Mouse (Mus musculus): ENCODE data around the gene Cnbd2.

Gene Cnbd2

DNA sequence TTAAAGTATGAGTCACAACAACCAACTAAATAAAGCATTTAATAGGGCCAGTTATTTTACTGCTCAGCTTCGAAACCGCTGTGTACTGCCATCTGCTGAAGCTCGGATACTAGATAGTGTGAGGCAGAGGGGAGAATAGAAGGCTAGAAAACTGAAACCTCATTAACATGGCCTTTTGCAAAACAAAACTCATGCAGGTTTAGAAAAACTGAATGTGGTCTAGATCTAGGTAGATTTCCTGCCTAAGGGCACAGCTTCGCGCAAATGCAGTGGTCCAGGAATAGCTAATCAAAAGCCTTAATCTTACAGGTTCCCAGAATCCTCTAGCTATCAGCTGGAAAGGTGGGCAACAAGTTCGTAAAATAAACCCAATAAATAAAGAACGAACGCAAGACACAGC lies 658 bp upstream of the Cnbd2 start:
- no peak for DNase-seq (ENCODE audit: low spot score)

- no peak for DNase-seq (ENCODE audit: low spot score)
Observed at GRCm38 (mm10) chr2:156311841-156312291, 233 bp upstream of the Cnbd2 start.

- DNase-seq (ENCODE audit: low spot score): no peak
Observed at GRCm38 (mm10) chr2:156313153-156313552, 1.1 kb downstream of the Cnbd2 start.

- DNase-seq (ENCODE audit: low spot score): no peak
Observed at GRCm38 (mm10) chr2:156314811-156315210, 2.7 kb downstream of the Cnbd2 start.

DNA sequence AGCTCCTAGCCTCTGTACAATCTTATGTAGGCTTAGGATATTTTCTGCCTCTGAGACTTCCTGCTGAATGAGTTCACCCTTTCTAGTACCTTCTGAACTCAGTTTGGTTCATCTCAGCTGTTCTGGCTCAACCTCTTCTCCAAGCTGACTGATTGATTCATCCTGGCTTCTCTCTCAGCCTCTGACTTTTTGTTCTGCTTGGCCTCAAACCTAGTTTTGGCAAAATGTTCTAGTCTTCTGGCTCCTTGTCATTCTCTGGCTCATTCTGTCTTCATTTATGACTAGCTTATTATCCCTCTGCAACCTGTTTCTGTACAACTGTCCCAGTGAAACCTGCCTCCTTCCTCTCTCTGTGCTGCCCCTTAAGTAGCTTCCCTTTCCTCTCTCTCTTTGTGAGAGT lies 6.4 kb downstream of the Cnbd2 start:
- DNase-seq (ENCODE audit: low spot score): no peak

DNA sequence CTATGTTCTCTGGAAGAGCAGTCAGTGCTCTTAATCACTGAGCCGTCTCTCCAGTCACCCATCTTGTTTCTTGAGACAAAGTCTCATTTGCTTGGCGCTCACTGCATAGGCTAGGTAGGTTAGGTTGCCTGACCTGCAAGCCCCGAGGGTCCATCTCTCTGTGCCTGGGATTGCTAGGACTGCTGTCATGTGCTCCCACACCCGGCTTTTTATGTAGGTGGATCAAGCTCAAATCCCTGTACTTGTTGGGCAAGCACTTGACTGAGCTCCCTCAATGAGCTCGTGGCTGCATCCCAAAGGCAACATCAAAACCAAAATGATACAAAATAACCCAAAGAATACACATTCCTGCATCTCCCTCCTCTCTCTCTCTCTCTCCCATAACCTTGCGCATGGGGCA lies 9.4 kb downstream of the Cnbd2 start:
- no peak for DNase-seq (ENCODE audit: low spot score)

DNA sequence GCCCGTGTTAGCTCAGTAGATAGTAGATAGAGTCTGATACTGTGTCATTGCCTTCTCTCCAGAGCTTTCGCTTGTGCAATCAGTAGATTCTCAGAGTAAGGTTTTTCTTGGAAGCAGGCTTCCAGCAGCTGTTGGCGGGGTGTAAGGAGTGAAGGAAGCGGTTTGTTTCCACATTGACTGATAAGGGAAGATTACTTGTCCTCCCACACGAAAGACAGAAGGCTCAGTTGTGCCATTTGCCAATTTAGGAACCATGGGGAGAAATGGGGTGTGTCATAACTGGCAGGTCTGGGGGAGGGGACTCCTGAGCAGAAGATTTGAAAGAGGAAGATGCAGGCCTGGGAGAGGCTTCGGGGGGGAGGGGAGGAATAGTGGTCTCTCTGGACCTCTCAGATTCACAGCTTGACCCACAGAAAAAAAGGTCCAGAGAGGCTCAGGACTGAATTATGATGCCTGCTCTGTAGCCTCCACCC lies 12.1 kb downstream of the Cnbd2 start:
- peak; percentile 80 for DNase-seq (ENCODE audit: low spot score)

- DNase-seq (ENCODE audit: low spot score): peak; percentile 86
Observed at GRCm38 (mm10) chr2:156324681-156325080, 12.6 kb downstream of the Cnbd2 start.

GRCm38 (mm10) chr2:156330681-156331080 lies 18.6 kb downstream of the Cnbd2 start:
- DNase-seq (ENCODE audit: low spot score): no peak

- DNase-seq (ENCODE audit: low spot score): no peak
Observed at GRCm38 (mm10) chr2:156331446-156331965, 19.4 kb downstream of the Cnbd2 start.

GRCm38 (mm10) chr2:156340078-156340477 lies 28.0 kb downstream of the Cnbd2 start:
- no peak for DNase-seq (ENCODE audit: low spot score)

GRCm38 (mm10) chr2:156344775-156345532 lies 32.9 kb downstream of the Cnbd2 start:
- DNase-seq (ENCODE audit: low spot score): peak; percentile 11

- no peak for DNase-seq (ENCODE audit: low spot score)
Observed at GRCm38 (mm10) chr2:156348812-156349211, 36.7 kb downstream of the Cnbd2 start.

- DNase-seq (ENCODE audit: low spot score): no peak
Observed at GRCm38 (mm10) chr2:156349286-156349848, 37.3 kb downstream of the Cnbd2 start.

- DNase-seq (ENCODE audit: low spot score): no peak
Observed at GRCm38 (mm10) chr2:156351243-156351642, 39.1 kb downstream of the Cnbd2 start.

DNA sequence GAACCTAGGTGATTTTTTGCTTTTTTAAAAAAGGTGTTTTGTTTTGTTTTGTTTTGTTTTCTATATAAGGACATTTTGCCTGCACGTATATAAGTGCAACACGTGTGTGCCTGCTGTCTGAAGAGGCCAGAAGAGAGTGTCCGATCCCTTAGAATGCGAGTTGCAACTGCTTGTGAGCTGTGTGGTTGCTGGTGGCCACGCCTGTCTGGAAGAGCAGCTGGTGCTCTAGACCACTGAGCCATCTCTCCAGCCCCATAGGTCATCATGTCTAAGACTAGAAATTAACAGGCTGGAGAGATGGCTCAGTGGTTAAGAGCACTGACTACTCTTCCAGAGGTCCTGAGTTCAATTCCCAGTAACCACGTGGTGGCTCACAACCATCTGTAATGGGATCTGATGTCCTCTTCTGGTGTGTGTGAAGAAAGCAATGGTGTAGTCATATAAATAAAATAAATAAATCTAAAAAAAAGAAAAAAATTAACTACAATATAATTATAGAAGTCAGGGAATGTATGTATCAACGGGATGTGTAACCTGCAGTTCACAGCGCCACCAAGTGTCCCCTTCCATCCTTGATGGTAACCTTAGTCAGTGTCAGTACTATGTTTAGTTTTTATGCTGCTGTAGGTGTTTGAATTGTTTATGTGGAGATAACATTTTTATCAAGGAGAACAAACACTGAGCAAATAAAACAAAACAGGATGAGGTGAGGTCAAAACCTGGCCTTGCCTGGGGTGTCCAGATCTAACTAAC lies 40.5 kb downstream of the Cnbd2 start:
- DNase-seq (ENCODE audit: low spot score): no peak

GRCm38 (mm10) chr2:156353265-156353692 lies 41.2 kb downstream of the Cnbd2 start:
- DNase-seq (ENCODE audit: low spot score): peak; percentile 15

GRCm38 (mm10) chr2:156356031-156356430 lies 43.9 kb downstream of the Cnbd2 start:
- peak; percentile 82 for DNase-seq (ENCODE audit: low spot score)

DNA sequence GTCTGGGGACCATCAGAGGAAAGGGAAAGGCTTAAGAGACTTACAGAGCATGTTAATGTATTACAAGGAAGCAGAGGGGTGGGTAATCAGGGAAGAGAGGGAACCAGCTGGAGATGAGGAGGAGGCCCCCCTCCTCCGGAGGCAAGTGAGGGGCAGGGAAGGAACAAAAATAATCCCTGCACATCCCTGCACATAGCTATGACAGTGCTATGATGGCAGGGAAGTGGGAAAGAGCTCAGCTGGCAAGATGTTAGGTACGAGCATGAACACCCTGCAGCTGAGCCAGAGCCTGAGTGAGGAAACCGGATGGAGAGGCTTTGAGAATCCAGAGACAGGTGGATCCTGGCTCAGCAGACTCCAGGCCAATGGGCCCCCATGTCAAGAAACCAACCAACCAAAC lies 56.4 kb downstream of the Cnbd2 start:
- DNase-seq (ENCODE audit: low spot score): no peak

GRCm38 (mm10) chr2:156370896-156371295 lies 58.8 kb downstream of the Cnbd2 start:
- no peak for DNase-seq (ENCODE audit: low spot score)

DNA sequence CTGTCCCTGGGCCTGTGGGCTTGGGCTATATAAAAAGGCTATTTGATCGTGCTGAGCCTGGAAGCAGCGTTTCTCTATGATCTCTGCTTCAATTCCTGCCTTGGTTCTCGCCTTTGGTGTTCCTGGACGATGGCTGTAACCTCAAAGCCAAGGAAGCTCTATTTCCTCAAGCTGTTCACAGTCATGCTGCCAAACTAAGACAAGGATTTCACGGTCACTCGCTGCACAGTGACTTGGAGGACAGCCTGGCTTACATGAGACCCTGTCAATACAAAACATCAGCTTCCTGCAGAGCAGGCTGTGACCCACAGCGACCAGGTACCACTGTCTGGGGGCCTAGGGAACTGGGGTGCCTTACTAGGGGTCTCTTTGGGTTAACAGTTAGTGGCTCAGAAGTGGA lies 64.9 kb downstream of the Cnbd2 start:
- DNase-seq (ENCODE audit: low spot score): no peak

GRCm38 (mm10) chr2:156379929-156380328 lies 67.8 kb downstream of the Cnbd2 start:
- no peak for DNase-seq (ENCODE audit: low spot score)

- no peak for DNase-seq (ENCODE audit: low spot score)
Observed at GRCm38 (mm10) chr2:156381350-156381749, 69.3 kb downstream of the Cnbd2 start.

Measured in yolk sac, embryonic 10.5 days (tissue).